Mouse (Mus musculus) brain, embryonic 14.5 days (tissue): Measurements from ENCODE around the gene F13a1.

ENCODE experiments used
- CTCF ChIP-seq: fragments of 200-500 bp; IDR thresholded peaks from 2 replicates; pipeline ENCODE4 v1.5.1; 2012; ENCODE audit warnings: inconsistent platforms, mild to moderate bottlenecking, moderate library complexity, borderline replicate concordance; ENCODE audit not compliant: insufficient read depth, insufficient read length; ENCODE audit errors: extremely low read depth
- POLR2A ChIP-seq: fragments of 200-500 bp; IDR thresholded peaks from 2 replicates; pipeline ENCODE4 v1.6.1; 2012; ENCODE audit warnings: mild to moderate bottlenecking, inconsistent platforms, borderline replicate concordance; ENCODE audit not compliant: poor library complexity, insufficient read depth, insufficient read length, severe bottlenecking; ENCODE audit errors: extremely low read depth

GRCm38 (mm10) chr13:37056662-37057061, 6.6 kb upstream of the F13a1 start:
- no peak for TF ChIP-seq POLR2A
- no peak for TF ChIP-seq CTCF
